Mouse (Mus musculus) C2C12 (cell line): ENCODE measurements around the gene Nup35. TPM values are rescaled to one million over a fixed set of nuclear protein-coding genes. Genes with fewer than 3 reads are reported as not detected.

Experiments used
- H3K27me3 ChIP-seq: one replicate; pipeline ENCODE4 v1.6.1; 2011; ENCODE audit not compliant: control insufficient read depth, insufficient read depth, insufficient read length
- H3K36me3 ChIP-seq: one replicate; pipeline ENCODE4 v1.6.1; 2011; ENCODE audit not compliant: control insufficient read depth, insufficient read depth
- H3K4me3 ChIP-seq: one replicate; pipeline ENCODE4 v1.5.1; 2011; ENCODE audit warnings: mild to moderate bottlenecking, control low read depth; ENCODE audit not compliant: poor library complexity, insufficient read depth, severe bottlenecking
- H3K79me2 ChIP-seq: one replicate; pipeline ENCODE4 v1.6.1; 2011; ENCODE audit not compliant: control insufficient read depth, insufficient read depth
- H3K79me3 ChIP-seq: one replicate; pipeline ENCODE4 v1.6.1; 2011; ENCODE audit warnings: low read depth, control low read depth
- H3ac ChIP-seq: one replicate; pipeline ENCODE3; 2011; ENCODE audit warnings: low read depth; ENCODE audit not compliant: control insufficient read depth, insufficient read length
- CEBPB ChIP-seq: IDR thresholded peaks from one replicate; pipeline ENCODE4 v1.6.1; 2011; ENCODE audit warnings: low read depth, mild to moderate bottlenecking, control low read depth, moderate library complexity
- CTCF ChIP-seq: IDR thresholded peaks from one replicate; pipeline ENCODE4 v1.5.1; 2011; ENCODE audit not compliant: control insufficient read depth, insufficient read depth, insufficient read length
- FOSL1 ChIP-seq: IDR thresholded peaks from one replicate; pipeline ENCODE4 v1.8.0; 2011; ENCODE audit warnings: mild to moderate bottlenecking, low read length; ENCODE audit not compliant: poor library complexity, insufficient read depth, severe bottlenecking
- MAX ChIP-seq: IDR thresholded peaks from one replicate; pipeline ENCODE4 v1.6.1; 2011; ENCODE audit warnings: mild to moderate bottlenecking, control low read depth
- MYOD1 ChIP-seq: IDR thresholded peaks from one replicate; pipeline ENCODE4 v1.6.1; 2011; ENCODE audit warnings: low read depth; ENCODE audit not compliant: control insufficient read depth, insufficient read length
- MYOG ChIP-seq: IDR thresholded peaks from one replicate; pipeline ENCODE4 v1.6.1; 2011; ENCODE audit not compliant: control insufficient read depth, insufficient read length; ENCODE audit errors: extremely low read depth
- USF1 ChIP-seq: IDR thresholded peaks from one replicate; pipeline ENCODE4 v1.6.1; 2011; ENCODE audit warnings: low read depth, mild to moderate bottlenecking, control low read depth, moderate library complexity
- polyA plus RNA-seq: library from polyadenylated mRNA; unstranded; fragments of >200 nt; fragmentation: generic; extraction: Trizol; gene quantifications from one replicate; pipeline ENCODE4 v1.2.1, GENCODE M21; 2012; ENCODE audit warnings: missing spikeins

Nup35 gene
- polyA plus RNA-seq, 1 experiment, result 38.3 TPM

- H3ac ChIP-seq, result no peak overlapping the region
- H3K27me3 ChIP-seq, result no peaks in the 10 kb centered on the region
- no peak overlapping the region for H3K4me3 ChIP-seq
- H3K79me2 ChIP-seq, result no peaks in the 10 kb centered on the region
- H3K36me3 ChIP-seq, result no peaks in the 10 kb centered on the region
- no peaks in the 10 kb centered on the region for H3K79me3 ChIP-seq
- TF ChIP-seq CEBPB (no peak), USF1 (no peak), MYOG (no peak), MYOD1 (no peak), FOSL1 (no peak), MAX (no peak), CTCF (no peak)
Measured at GRCm38 (mm10) chr2:80600611-80601010, 16.4 kb upstream of the Nup35 start.

GRCm38 (mm10) chr2:80602756-80603155 is 14.3 kb upstream of the Nup35 start:
- H3ac ChIP-seq, result no peak overlapping the region
- no peaks in the 10 kb centered on the region for H3K36me3 ChIP-seq
- TF ChIP-seq MYOD1, result no peak
- no peak for TF ChIP-seq FOSL1
- no peak for TF ChIP-seq CTCF
- TF ChIP-seq CEBPB, result no peak
- TF ChIP-seq MYOG, result no peak
- no peak for TF ChIP-seq MAX
- TF ChIP-seq USF1, result no peak
- no peaks in the 10 kb centered on the region for H3K27me3 ChIP-seq
- no peak overlapping the region for H3K4me3 ChIP-seq
- no peaks in the 10 kb centered on the region for H3K79me2 ChIP-seq
- no peaks in the 10 kb centered on the region for H3K79me3 ChIP-seq

GRCm38 (mm10) chr2:80603771-80604426 is 13.1 kb upstream of the Nup35 start:
- Histone ChIP-seq H3ac (no peak overlapping the region), H3K79me2 (no peaks in the 10 kb centered on the region), H3K36me3 (no peaks in the 10 kb centered on the region), H3K27me3 (no peaks in the 10 kb centered on the region), H3K4me3 (no peak overlapping the region), H3K79me3 (no peaks in the 10 kb centered on the region)
- TF ChIP-seq MYOG (no peak), FOSL1 (no peak)

GRCm38 (mm10) chr2:80612286-80612685 is 4.8 kb upstream of the Nup35 start:
- no peak for TF ChIP-seq MYOG
- no peak for TF ChIP-seq MAX
- no peak for TF ChIP-seq CEBPB
- no peak for TF ChIP-seq MYOD1
- Histone ChIP-seq H3K4me3 (no peak overlapping the region), H3ac (no peak overlapping the region), H3K36me3 (no peaks in the 10 kb centered on the region), H3K27me3 (no peaks in the 10 kb centered on the region), H3K79me2 (no peaks in the 10 kb centered on the region), H3K79me3 (no peaks in the 10 kb centered on the region)

- Histone ChIP-seq H3K79me3 (no peaks in the 10 kb centered on the region), H3K79me2 (no peaks in the 10 kb centered on the region), H3K4me3 (no peak overlapping the region), H3ac (no peak overlapping the region), H3K27me3 (no peaks in the 10 kb centered on the region), H3K36me3 (no peaks in the 10 kb centered on the region)
- TF ChIP-seq MYOD1 (no peak), FOSL1 (no peak), MAX (no peak), CTCF (no peak), CEBPB (no peak), USF1 (no peak), MYOG (no peak)
Measured at GRCm38 (mm10) chr2:80612796-80613195, 4.2 kb upstream of the Nup35 start.

- Histone ChIP-seq H3K27me3 (no peaks in the 10 kb centered on the region), H3ac (no peak overlapping the region), H3K4me3 (no peak overlapping the region), H3K79me2 (no peaks in the 10 kb centered on the region), H3K36me3 (no peaks in the 10 kb centered on the region), H3K79me3 (no peaks in the 10 kb centered on the region)
- no peak for TF ChIP-seq USF1
- no peak for TF ChIP-seq MYOD1
- TF ChIP-seq CTCF, result no peak
- no peak for TF ChIP-seq CEBPB
- TF ChIP-seq FOSL1, result no peak
- no peak for TF ChIP-seq MYOG
Measured at GRCm38 (mm10) chr2:80618991-80619390, 2.0 kb downstream of the Nup35 start.
